Mouse (Mus musculus): Measurements from ENCODE around the gene Osbpl3.

DNA sequence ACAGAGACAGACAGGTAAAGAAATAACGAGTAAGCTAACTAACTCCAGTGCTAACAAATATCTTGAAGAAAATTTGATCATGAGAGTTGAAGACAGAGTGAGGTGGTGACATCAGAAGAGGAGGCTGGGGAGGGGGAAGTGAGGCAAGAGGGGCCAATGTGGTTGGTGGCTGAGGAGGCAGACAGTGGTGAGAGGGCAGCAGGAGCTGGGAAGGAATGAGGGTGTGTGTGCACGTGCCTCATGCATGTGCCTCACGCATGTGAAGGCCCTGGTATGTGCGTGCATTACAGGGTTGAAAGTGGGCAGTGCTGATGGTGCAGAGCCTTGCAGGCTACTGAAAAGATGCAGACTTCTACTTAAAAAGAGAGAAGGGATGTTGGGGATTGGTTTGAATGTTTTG is 149.4 kb downstream of the Osbpl3 start:
- TF ChIP-seq MAFK (IDR thresholded peaks at IDR 0.05; ENCODE audit: insufficient read depth, low read depth, low read length) = no peak
- TF ChIP-seq HCFC1 (IDR thresholded peaks at IDR 0.05; ENCODE audit: borderline replicate concordance, insufficient read depth, low read length) = no peak
- no peak for TF ChIP-seq ZC3H11A (IDR thresholded peaks at IDR 0.05; ENCODE audit: borderline replicate concordance, low read depth, low read length)
